Mouse (Mus musculus): Measurements from ENCODE around the gene Llgl2.

The Llgl2 gene

DNA sequence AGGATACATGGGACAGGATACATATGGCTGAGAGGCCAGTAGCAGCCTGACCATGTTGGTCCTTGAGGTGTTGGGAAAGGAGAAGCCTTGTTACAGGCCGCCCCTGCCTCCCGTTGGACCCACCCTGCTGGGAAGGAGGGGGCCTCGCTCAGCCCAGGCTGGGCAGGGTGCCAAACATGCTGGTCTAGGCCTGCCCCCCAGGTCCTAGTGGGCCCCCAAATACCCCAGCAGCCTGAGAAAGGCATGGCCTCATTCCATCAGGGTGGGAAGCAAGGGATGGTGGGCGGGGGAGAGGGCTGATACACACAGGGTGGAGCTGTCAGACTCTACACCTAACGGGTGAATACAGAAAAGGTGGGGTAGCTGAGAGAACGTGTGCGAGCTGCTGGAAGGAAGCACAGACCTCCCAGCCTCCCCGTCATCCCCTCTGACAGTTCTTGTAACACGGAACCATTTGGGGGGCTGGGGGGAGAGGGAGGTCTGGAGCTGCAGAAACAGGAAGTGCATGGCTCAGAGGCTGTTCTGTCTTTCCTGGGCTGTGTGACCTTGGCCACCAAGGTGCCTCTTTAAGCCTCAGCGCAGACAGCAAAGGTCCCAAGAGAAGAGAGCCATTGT lies 15.0 kb upstream of the Llgl2 start:
- DNase-seq (ENCODE audit: low spot score in 2 of 2): no peak

DNA sequence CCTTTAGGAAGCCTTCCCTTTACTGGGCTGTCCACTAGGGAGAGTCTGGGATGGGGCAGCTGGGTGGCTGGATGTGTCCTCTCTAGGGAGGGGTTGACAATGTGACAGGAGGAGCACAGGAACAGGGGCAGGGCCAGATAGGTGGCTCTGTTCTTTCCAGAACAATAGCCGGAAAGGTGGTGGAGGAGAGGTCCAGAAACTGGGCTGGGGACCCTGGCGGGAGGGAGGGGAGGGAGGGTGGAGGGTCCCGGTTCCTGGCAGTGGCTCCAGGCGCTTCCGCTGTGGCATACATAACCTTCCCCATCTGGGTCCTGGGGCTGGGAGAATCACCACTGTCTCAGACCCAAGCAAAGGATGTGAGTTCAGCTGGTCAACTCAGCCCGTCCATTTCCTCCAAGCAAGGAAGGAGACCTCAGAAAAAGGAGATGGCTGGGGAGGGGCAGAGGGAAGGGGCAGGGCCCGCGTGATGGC lies 14.5 kb upstream of the Llgl2 start:
- DNase-seq (ENCODE audit: low spot score in 2 of 2): no peak

DNA sequence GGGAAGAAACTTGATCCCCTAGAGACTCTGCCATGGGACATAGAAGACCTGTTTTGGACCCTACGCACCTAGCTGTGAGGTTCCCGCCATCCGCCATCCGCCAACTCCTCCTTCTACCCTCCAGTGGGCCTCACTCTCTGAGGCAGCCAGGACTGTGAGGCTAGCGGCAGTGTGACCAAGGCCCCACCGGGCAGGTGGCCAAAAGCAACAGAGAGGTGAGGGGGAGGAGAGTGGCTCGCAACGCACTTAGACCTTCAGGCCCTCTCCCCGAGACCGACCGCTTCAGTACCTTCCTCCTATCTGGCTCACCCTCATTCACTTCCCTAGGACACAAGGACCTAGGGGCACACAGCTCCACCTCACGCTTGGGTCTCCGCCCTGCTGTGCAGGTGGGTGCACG lies 13.5 kb upstream of the Llgl2 start:
- no peak for DNase-seq (ENCODE audit: low spot score in 2 of 2)

DNA sequence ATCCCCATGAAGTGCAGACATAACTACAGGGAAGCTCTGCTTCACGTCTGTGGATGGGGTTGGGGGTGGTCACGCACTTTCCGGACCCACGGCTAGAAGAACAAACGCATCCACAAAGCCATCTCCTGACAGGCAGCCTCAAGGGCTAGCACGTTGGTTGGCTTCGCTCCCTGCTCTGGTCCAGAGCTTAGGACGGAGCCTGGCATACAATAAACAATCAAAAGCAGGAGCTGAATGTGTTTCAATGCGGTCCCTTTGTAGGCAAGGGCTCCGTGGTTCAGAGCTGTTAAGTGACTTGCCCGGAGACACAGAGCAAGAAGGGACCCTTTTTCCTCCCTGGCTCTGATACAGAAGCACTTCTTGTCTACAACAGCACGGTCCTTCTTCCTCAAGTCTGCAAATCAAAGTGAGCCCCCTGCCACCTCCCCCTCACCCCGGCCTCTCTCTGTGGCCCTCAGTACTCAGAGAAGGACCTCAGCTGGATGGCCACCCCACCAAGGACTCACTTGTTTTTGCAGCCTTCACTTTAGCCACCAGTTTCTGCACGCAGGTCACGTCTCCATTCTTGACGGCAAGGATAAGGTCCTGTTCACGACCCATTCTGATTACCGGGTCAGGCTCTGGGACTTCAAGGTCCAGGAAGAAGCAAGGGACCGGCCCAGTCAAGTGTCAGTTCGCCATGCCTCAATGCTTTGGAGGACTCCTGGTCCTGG lies 12.3 kb upstream of the Llgl2 start:
- DNase-seq (ENCODE audit: low spot score in 2 of 2): no peak

DNA sequence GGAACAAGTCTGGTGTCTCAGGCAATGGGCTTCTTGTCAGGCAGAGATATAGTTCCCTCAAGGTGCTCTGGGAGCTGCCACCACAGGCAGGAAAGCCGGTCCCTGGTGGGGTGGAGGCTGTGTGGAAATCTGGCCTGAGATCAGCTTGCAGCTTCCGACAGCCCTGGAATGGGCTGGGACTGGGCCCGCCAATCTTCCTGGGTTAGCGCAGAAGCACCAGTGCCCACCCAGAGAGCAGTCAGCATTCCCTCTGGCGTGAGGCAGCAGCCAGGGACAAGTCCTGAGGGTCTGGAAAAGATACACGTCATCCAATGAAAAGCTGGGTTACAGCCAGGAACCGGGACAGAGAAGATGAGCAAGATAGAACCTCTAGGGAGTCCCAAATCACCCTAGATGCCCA lies 11.8 kb upstream of the Llgl2 start:
- no peak for DNase-seq (ENCODE audit: low spot score in 2 of 2)

DNA sequence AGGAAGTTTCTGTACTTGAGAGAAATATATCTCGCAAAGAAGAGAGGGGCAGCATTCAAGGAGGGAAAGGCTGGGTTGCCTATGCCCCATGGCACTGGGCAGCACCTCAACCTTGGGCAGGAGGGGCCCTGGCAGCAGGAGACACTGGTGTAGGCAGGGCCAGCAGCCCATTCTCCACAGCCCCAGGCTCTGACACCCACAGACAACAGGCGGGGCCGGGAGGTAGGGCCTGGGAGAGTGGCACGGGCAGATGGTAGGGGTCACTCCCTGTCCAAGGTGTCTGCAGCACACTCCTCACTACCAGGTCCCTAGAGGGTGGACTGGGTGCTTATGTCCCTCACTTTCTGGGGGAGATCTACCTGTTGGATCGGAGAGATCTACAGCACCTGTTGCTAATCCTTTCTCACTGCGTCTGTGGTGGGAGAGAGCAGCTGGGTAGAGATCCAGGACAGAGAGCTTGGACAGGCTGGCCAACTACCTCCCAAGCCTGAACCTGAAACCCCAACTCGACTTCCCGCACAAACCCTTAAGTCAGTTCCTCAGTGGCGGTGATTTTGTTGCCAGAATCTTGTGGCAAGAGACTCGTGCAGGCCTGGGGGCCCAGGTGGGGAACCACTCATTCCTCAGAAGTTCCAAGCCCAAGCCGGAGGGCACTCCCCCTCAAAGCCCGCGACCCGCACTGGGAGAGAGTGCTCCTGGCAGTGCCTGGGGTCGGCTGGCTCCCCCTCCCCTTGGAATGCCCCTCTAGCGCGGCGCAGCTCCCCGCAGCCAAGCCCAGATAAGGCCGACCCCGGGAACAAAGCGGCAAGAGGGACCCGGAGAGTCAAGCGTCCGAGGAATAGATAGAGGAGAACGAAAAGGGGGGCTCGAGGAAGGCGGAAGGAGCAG lies 11.1 kb upstream of the Llgl2 start:
- DNase-seq (ENCODE audit: low spot score in 2 of 2): no peak

DNA sequence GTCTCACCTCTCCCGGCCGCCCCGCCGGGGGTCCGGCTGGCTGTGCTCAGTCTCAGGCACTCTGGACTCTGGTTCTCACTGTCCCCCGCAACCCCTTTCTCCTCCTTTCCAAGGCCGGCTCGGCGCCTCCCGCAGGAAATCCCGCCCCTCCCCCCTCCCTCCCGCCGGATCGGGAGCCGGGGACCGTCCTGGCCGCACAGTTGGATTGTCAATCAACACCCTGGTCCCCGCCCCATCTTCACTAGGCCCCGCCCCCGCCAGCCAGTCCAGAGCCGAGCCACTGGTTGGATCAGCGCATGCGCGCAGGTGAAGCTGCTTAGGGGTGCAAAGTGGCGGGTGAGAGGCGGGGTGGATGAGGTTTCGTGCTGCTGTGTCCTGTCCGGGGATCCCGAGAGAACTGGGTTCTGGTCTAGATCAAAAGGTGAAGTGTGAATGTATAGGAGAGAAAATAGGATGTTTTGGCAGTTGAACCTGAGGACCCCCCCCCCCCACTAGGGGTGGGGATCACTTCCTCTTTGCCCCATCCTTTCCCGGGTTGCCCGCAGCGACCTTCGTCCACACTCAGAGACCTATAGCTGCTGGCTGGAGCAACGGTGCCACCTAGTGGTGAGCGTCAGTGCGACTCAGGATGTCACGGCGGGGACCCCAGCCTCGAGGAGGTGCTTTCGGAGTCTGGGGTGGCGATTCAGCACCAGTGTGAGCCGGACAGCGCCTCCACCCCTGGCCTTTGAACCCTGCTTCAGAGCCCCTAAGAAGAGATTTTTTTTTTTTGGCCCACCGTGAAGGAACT lies 10.1 kb upstream of the Llgl2 start, which contains the start of gene Caskin2:
Caskin2 (minus strand) TSS at position 133 of the 790 bp plus-strand sequence.
- peak; percentile 71 to 89 for DNase-seq (ENCODE audit: low spot score in 2 of 2)

DNA sequence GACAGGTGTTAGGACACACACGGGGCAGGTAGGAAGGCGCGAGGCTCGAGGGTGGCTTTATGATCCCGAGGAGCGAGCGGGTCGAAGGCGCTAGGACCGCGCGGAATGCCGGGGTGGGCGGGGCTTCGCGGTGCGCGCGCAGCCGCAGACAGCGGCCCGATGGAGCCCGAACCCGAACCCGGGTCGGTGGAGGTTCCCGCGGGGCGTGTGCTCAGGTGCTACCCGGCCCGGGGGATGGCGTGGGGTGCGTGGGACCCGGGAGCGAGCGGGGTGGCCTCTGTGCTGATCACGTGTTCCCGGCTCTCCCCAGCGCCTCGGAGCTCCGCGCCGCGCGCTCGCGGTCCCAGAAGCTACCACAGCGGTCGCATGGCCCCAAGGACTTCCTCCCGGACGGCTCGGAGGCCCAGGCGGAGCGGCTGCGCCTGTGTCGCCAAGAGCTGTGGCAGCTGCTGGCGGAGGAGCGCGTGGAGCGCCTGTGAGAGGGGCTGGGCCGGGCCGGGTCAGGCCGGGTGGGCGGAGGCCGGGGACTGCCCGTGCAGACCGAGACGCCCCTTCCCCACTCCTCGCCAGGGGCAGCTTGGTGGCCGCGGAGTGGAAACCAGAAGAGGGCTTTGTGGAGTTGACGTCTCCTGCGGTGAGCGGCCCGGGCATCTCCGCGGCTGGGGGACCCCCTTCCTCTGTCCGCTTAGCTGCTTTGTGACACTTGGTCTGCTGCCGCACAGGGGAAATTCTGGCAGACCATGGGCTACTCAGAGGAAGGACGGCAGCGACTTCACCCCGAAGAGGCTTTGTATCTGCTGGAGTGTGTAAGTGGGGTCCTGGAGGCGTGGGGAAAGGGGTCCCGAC lies 9.0 kb upstream of the Llgl2 start, which contains the start of gene Tsen54:
Tsen54 (plus strand) TSS at position 120 of the 846 bp plus-strand sequence.
- DNase-seq (ENCODE audit: low spot score in 2 of 2): peak in 1 of 2 experiments; percentile 75

DNA sequence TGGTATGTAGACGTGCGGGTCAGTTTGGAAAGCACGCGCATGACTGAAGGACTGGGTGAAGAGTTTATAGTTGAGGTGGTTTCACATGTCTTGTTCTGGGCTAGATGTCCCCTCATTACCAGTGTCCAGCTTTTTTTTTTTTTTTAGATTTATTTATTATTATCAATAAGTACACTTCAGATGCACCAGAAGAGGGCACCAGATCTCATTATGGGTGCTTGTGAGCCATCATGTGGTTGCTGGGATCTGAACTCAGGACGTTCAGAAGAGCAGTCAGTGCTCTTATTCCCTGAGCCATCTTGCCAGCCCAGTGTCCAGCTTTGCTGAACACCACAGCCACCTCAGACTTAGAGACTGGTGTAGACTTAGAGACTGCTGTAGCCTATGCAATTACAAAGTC lies 6.5 kb upstream of the Llgl2 start:
- no peak for DNase-seq (ENCODE audit: low spot score in 2 of 2)

DNA sequence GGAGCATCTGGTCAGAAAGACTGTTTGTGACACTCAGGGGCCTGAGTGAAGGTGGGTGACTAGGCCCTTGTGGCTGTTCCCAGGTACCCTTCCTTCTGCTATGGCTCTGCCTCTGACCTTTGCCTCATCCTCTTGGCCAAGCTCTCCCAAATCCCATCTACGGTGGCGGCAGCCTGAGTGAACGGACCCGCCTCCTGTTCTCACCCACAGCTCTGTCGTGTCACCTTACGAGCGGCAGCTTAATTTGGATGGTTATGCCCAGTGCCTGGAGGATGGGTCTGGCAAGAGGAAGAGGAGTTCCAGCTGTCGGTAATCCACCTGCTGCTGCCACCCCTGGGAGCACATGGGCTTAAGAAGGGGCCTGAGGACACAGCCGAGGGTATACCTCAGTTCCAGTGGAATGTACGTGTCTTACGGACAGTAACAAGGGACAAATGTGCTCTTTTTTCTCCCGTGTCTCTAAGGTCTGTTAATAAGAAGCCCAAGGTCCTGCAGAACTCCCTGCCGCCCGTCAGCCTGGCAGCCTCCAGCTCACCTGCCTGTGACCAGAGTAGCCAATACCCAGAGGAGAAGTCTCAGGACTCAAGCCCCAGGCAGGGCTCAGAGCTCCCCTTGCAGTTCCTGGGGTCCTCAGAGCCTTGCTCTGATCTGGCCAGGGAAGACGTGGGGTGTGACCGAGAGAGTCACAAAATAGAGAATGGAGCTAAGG lies 3.8 kb upstream of the Llgl2 start:
- no peak for DNase-seq (ENCODE audit: low spot score in 2 of 2)

DNA sequence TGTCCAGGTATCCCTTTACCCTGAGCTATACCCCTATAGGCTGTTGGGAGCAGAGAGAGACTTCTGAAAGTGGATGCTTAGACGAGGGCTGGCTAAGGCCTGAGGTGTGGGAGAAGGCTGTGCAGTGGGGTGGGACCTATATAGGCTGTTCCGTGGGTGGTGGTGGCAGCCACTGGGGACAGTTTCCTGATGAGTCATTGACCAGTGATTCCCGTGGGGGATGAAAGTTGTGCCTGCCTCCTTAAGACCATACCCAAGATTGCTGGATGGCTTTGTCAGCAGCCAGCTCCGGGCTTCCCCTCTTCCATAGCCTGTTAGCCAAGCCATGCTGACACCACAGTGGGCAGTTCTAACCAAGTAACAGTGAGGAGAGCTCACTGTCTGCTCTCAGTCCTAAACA lies 2.8 kb upstream of the Llgl2 start:
- DNase-seq (ENCODE audit: low spot score in 2 of 2): no peak

DNA sequence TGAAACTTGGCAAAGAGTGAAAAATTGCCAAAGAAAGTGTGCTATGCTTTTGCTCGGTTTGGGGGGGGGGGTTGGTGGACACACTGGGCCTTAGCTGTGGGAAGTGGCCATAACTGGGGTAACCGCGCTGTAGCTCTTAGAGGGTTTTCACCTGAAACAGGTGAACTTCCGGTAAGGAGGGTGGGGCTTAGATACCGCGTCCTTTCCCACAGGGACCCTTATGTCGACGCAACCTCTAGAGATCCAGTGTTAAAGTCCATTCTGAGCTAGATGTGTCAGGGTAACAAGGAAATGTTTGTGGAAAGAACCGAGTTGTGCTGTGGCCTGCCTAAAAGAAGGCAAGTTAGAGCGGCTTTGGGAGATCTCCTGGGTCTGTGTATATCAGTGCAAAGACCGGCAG lies 964 bp downstream of the Llgl2 start:
- no peak for DNase-seq (ENCODE audit: low spot score in 2 of 2)

DNA sequence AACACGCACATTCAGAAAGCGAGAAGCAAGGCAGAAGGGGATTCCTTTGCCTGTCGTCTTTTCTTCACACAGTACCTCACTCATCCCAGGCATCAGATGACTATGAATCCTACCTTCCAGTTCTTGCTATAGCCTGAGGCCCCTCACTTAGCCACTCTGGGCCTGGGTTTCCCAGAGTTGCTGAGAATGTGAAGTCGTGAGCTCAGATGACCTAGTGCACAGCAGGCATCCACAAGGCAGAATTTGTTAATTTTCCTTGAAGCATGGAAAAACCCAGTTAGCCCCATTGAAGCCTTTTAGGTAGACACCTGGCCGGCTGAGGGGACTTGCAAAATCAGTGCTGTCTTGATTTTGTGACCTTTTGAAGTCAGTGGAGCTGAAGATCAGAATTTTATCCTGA lies 2.6 kb downstream of the Llgl2 start:
- DNase-seq (ENCODE audit: low spot score in 2 of 2): no peak

DNA sequence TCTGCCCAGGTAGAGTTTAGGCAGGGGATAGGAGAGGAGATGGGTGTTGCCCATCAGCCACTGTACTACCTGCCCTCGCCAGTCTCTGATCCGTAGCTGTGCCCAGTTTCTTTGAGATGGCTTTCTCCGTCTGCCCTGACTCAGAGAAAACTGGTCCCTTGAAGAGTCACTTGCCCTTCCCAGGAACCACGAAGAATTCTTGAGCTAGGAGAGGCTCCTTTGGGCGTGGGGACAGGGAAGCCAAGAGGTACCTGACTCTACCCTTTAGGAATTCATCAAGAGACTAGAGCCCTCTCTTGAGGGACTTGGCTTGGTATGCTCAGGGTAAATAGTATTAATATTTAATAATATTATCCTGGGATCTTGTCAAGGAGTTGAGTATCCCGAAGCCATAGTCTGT lies 3.8 kb downstream of the Llgl2 start:
- DNase-seq (ENCODE audit: low spot score in 2 of 2): no peak

DNA sequence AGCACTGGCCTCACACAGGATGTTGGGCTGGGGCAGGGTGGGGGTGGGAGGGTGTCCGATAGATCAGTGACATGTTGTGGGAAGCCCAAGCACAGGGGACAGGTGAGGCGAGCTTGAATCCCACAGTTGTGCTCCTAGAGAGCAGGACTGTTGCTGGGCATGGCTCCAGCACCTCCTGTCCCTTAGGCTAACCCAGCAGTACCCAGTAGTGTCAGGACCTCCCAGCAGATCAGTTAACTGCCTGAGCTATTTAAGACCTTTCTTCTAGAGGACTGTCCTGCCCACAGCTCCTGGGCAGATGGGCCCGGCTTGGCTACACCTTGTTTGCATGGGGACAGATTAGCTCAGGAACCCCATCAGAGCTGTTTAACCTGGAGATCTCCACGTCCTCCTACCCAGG lies 5.2 kb downstream of the Llgl2 start:
- no peak for DNase-seq (ENCODE audit: low spot score in 2 of 2)

DNA sequence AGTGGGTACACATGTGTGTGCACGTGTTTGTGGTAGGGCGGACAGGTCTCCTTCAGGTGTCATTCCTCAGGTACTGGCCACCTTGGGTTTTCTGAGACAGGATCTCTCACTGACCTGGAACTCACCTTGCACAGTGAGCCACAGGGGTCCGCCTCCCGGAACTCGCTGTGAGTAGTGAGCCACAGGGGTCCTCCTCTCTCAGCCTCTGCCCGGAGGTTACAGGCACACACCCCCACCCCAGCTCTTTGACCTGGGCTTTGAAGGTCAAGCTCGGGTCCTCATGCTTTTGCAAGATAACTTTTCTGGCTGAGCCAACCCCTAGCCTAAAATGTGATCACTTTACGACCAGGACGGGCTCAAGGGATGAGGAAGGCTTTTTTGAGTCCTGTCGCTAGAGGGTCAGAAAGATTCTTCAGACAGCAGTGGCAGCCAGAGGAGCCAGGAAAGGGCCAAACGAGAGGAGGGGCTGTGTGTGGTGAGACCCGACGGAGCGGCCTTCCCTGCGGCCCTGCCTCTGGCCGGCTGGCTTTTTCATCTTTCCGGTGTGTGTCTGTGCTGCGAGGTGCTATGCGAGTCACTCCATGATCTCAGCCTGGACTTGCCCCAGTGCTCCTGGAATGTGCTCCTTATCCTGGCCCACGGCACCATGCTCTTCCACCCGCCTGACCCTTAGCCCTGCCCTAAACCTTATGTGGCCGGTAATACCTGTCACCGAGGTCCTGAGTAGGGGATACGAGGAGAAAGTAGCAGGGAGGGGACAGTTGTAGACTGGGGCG lies 6.9 kb downstream of the Llgl2 start:
- no peak for DNase-seq (ENCODE audit: low spot score in 2 of 2)

DNA sequence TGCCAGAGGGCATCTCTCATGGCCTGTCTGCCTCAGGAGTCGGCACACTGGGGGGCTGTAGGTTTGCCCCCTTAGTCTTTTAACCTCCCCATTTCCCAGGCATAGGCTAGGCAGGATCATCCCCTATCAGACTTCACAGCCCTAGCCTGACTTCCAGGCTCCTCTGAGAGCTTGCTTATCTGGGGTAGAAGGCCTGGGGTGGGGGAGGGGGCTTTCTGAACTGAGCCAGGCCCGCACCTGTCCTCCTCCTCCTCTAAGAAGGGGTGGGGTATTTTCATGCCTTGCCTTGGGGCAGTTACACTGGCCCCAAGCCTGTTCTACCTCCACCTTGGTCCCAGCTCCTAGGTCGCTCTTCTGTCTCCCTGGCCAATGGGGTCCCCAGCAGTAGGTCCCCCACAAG lies 7.7 kb downstream of the Llgl2 start:
- no peak for DNase-seq (ENCODE audit: low spot score in 2 of 2)

DNA sequence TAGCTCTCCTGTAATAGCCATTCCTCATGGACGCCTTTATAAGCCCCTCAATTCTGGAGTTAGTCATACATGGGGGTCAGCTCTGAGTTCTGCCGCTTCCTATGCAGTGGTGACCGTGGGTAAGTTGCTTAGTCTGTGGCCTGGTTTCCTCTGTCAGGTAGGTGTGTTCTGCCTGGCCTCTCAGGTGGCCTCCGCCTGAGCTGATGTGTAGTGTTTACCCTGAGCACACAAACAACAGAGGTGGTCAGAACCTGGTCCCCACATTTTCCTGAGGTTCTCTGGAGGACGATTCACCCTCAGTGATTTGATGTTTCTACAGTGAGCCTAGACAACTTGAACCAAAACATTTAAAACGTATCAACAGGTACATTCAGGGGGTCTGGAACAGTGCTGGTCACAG lies 8.2 kb downstream of the Llgl2 start:
- DNase-seq (ENCODE audit: low spot score in 2 of 2): no peak

DNA sequence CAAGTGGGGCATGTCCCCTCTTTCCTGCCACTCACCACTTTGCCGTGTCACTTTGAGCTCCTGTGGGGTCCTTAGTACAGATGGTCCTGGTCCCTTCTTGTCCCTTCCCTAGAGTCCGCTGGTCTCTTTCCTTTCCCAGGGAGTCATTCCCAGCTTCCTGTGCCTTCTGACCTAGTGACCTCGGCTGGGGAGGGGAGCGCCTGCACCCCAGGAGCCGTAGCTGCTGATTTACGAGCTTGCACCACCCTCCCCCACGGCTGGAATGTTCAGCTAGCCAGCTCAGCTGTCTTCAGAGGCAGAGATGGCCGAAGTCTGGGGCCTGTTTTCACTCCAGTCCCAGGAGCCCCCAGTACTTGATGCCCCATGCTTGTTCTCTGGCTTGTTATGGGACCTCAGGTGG lies 8.7 kb downstream of the Llgl2 start:
- DNase-seq (ENCODE audit: low spot score in 2 of 2): no peak
